Mouse (Mus musculus) myocyte (in vitro differentiated cells): ENCODE measurements at regions not wholly inside any gene's neighbourhood (a gene's known extent, or its start where the extent isn't known, plus 50 kb on each side); places are given as distances from the start of the nearest gene placed in this dataset.

Experiments
- H3K27me3 ChIP-seq: one replicate; pipeline ENCODE4 v1.6.1; 2011; ENCODE audit not compliant: control insufficient read depth, insufficient read depth, insufficient read length
- H3K36me3 ChIP-seq: one replicate; pipeline ENCODE4 v1.6.1; 2011; ENCODE audit not compliant: control insufficient read depth, insufficient read depth
- H3K4me2 ChIP-seq: one replicate; pipeline ENCODE4 v1.6.1; 2011; ENCODE audit warnings: low read depth, control low read depth
- H3K4me3 ChIP-seq: one replicate; pipeline ENCODE4 v1.5.1; 2011; ENCODE audit warnings: mild to moderate bottlenecking, control low read depth, moderate library complexity
- H3K79me2 ChIP-seq: one replicate; pipeline ENCODE4 v1.6.1; 2011; ENCODE audit not compliant: control insufficient read depth, insufficient read depth
- H3ac ChIP-seq: one replicate; pipeline ENCODE4 v1.6.1; 2011; ENCODE audit not compliant: control insufficient read depth, insufficient read length
- CEBPB ChIP-seq: IDR thresholded peaks from 2 replicates; pipeline ENCODE4 v1.6.1; 2011; ENCODE audit warnings: mild to moderate bottlenecking, moderate library complexity; ENCODE audit not compliant: poor library complexity, insufficient read depth, severe bottlenecking
- E2F4 ChIP-seq: IDR thresholded peaks from one replicate; pipeline ENCODE4 v1.6.1; 2011; ENCODE audit warnings: mild to moderate bottlenecking, control low read depth, moderate library complexity; ENCODE audit not compliant: insufficient read depth
- MAX ChIP-seq: IDR thresholded peaks from one replicate; pipeline ENCODE4 v1.6.1; 2011; ENCODE audit warnings: low read depth, mild to moderate bottlenecking, control low read depth
- MYOD1 ChIP-seq, 3 experiments: IDR thresholded peaks; one replicate each; pipeline ENCODE4 v1.6.1; 2011; ENCODE audit warnings: control low read depth in 2 of 3, low read depth in 2 of 3, mild to moderate bottlenecking in 2 of 3, moderate library complexity in 1 of 3; ENCODE audit not compliant: insufficient read length in 2 of 3, control insufficient read depth in 1 of 3
- MYOG ChIP-seq, 3 experiments: IDR thresholded peaks; one replicate each; pipeline ENCODE4 v1.6.1; 2011; ENCODE audit warnings: control low read depth in 2 of 3, low read depth in 2 of 3, mild to moderate bottlenecking in 2 of 3; ENCODE audit not compliant: insufficient read length in 2 of 3, control insufficient read depth in 1 of 3, insufficient read depth in 1 of 3
- POLR2A ChIP-seq: IDR thresholded peaks from one replicate; pipeline ENCODE4 v1.6.1; 2011; ENCODE audit warnings: low read depth, mild to moderate bottlenecking, control low read depth, moderate library complexity; ENCODE audit not compliant: insufficient read length
- POLR2AphosphoS2 ChIP-seq: IDR thresholded peaks from one replicate; pipeline ENCODE4 v1.6.1; 2011; ENCODE audit warnings: low read depth, control low read depth; ENCODE audit not compliant: insufficient read length
- REST ChIP-seq: IDR thresholded peaks from one replicate; pipeline ENCODE4 v1.6.1; 2011; ENCODE audit warnings: mild to moderate bottlenecking, control low read depth, moderate library complexity; ENCODE audit not compliant: insufficient read depth, insufficient read length
- SRF ChIP-seq: IDR thresholded peaks from one replicate; pipeline ENCODE4 v1.6.1; 2011; ENCODE audit warnings: low read depth; ENCODE audit not compliant: control insufficient read depth, insufficient read length
- TCF12 ChIP-seq: IDR thresholded peaks from one replicate; pipeline ENCODE4 v1.6.1; 2011; ENCODE audit warnings: mild to moderate bottlenecking, control low read depth; ENCODE audit not compliant: poor library complexity, insufficient read depth, severe bottlenecking
- TCF3 ChIP-seq: IDR thresholded peaks from one replicate; pipeline ENCODE4 v1.6.1; 2011; ENCODE audit warnings: low read depth, control low read depth; ENCODE audit not compliant: insufficient read length
- USF1 ChIP-seq: IDR thresholded peaks from one replicate; pipeline ENCODE4 v1.6.1; 2011; ENCODE audit warnings: low read depth, mild to moderate bottlenecking, control low read depth, moderate library complexity

DNA sequence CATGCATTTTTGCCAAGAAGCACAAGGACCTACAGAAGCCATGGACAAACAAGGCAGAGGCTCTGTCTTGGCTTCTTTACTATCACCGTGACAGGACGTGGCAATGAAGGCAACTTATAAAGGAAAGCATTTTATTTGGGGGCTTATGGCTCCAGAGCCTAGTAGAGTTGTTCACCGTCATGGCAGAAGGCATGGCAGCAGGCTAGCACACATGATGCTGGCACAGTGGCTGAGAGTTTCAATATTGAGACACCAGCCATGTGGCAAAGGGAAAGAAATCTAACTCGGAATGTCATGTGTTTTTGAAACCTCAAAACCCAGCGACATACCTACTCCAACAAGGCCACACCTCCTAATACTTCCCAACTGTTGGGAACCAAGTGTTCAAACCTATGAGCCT lies 83.4 kb upstream of the Krr1 start:
- H3K79me2 ChIP-seq: no peaks in the 10 kb centered on the region
- no peak for TF ChIP-seq MYOG (IDR thresholded peaks at IDR 0.05; ENCODE audit: control insufficient read depth in 1 of 3, insufficient read depth in 1 of 3, insufficient read length in 2 of 3, low read depth in 2 of 3)
- no peak for TF ChIP-seq E2F4
- no peak for TF ChIP-seq TCF12
- no peak for TF ChIP-seq POLR2A
- TF ChIP-seq SRF: no peak
- no peak for TF ChIP-seq POLR2AphosphoS2
- no peak for TF ChIP-seq REST
- no peak for TF ChIP-seq MAX
- TF ChIP-seq TCF3: no peak
- TF ChIP-seq MYOD1 (IDR thresholded peaks at IDR 0.05; ENCODE audit: control insufficient read depth in 1 of 3, insufficient read length in 2 of 3, low read depth in 2 of 3): no peak
- TF ChIP-seq USF1: no peak
- TF ChIP-seq CEBPB: no peak
- H3K36me3 ChIP-seq: no peaks in the 10 kb centered on the region
- no peak overlapping the region for H3K4me2 ChIP-seq
- no peaks in the 10 kb centered on the region for H3K27me3 ChIP-seq
- no peak overlapping the region for H3ac ChIP-seq
- H3K4me3 ChIP-seq: no peak overlapping the region

DNA sequence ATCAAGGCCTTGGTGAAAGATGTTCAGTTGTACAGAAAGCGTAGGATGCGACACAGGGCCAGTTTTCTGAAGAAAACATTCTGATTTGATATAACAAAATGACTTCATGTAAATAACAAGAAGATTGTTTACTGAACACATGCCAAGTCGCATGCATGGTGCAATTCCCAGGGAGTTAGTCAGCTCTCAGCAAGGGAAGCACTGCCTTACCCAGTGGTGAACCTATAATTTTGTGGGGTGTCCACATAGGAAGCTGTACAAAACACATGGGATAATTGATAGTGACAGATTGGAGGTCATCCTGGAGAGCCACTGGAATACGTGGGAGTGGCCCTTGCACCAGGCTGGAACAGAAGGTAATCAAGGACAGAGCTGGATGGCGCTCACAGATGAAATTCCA lies 79.0 kb upstream of the Krr1 start:
- Histone ChIP-seq H3K27me3 (no peaks in the 10 kb centered on the region), H3ac (no peak overlapping the region), H3K4me2 (no peak overlapping the region), H3K79me2 (no peaks in the 10 kb centered on the region), H3K4me3 (no peak overlapping the region), H3K36me3 (no peaks in the 10 kb centered on the region)
- TF ChIP-seq CEBPB: no peak
- TF ChIP-seq REST: no peak
- TF ChIP-seq POLR2AphosphoS2: no peak
- TF ChIP-seq SRF: no peak
- no peak for TF ChIP-seq MYOG (IDR thresholded peaks at IDR 0.05; ENCODE audit: control insufficient read depth in 1 of 3, insufficient read depth in 1 of 3, insufficient read length in 2 of 3, low read depth in 2 of 3)
- no peak for TF ChIP-seq E2F4
- no peak for TF ChIP-seq POLR2A
- TF ChIP-seq MAX: no peak
- TF ChIP-seq USF1: no peak
- no peak for TF ChIP-seq TCF3
- no peak for TF ChIP-seq TCF12

DNA sequence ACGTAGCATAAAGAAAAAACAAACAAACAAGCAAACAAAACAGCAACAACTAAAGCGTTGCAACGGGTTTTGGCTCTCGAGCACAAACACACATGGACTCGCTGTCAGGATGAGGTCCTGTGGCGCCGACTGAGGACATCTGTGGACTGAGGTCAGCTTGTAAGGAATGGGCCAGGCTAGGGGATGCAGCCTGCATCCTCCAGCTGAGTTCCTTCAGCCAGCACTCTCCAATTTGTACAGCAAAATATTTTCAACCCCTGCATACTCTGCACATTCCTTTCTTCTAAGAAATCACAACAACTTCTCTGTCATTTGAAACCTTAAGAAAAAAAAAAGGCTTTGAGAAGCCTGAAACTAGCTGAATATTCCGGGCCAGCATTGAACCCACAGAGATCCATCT lies 78.5 kb upstream of the Krr1 start:
- Histone ChIP-seq H3K79me2 (no peaks in the 10 kb centered on the region), H3K36me3 (no peaks in the 10 kb centered on the region), H3ac (no peak overlapping the region)

DNA sequence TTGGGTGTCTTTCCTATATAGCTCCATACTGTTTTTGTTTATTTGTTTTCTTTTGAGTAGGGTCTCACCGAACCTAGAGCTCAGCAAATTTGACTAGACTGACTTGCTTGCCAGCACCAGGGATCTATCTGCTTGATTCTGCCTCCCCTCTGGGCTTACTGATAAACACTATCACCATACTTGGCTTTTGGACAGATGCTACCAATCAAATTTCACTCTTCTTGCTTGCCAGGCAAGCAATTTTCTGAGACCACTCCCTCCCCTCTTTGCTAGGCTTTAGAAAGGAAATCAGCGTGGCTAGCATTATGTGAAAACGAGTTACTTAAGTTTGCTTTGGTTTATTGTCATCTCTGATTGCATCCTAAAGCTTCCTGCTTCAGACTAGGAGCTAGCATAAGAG lies 75.1 kb upstream of the Krr1 start:
- H3ac ChIP-seq: no peak overlapping the region
- no peak overlapping the region for H3K4me2 ChIP-seq
- no peak overlapping the region for H3K4me3 ChIP-seq
- TF ChIP-seq SRF: no peak
- no peak for TF ChIP-seq POLR2AphosphoS2
- no peak for TF ChIP-seq REST
- no peak for TF ChIP-seq MAX
- TF ChIP-seq E2F4: no peak
- TF ChIP-seq MYOD1 (IDR thresholded peaks at IDR 0.05; ENCODE audit: control insufficient read depth in 1 of 3, insufficient read length in 2 of 3, low read depth in 2 of 3): no peak
- no peak for TF ChIP-seq CEBPB
- no peak for TF ChIP-seq MYOG (IDR thresholded peaks at IDR 0.05; ENCODE audit: control insufficient read depth in 1 of 3, insufficient read depth in 1 of 3, insufficient read length in 2 of 3, low read depth in 2 of 3)
- TF ChIP-seq TCF3: no peak
- TF ChIP-seq POLR2A: no peak
- TF ChIP-seq TCF12: no peak
- TF ChIP-seq USF1: no peak
- H3K27me3 ChIP-seq: no peaks in the 10 kb centered on the region
- no peaks in the 10 kb centered on the region for H3K79me2 ChIP-seq
- no peaks in the 10 kb centered on the region for H3K36me3 ChIP-seq

More for the DNA sequence above, 78.5 kb upstream of the Krr1 start:
- no peaks in the 10 kb centered on the region for H3K27me3 ChIP-seq
- TF ChIP-seq TCF3: no peak
- TF ChIP-seq MAX: no peak
- TF ChIP-seq POLR2AphosphoS2: no peak
- TF ChIP-seq MYOG (IDR thresholded peaks at IDR 0.05; ENCODE audit: control insufficient read depth in 1 of 3, insufficient read depth in 1 of 3, insufficient read length in 2 of 3, low read depth in 2 of 3): no peak
- no peak overlapping the region for H3K4me2 ChIP-seq
- no peak overlapping the region for H3K4me3 ChIP-seq
